Mouse (Mus musculus) heart, adult 2 months (tissue): ENCODE measurements at regions not wholly inside any gene's neighbourhood (a gene's known extent, or its start where the extent isn't known, plus 50 kb on each side); places are given as distances from the start of the nearest gene placed in this dataset.

Experiments
- CTCF ChIP-seq: fragments of 200-600 bp; IDR thresholded peaks from 2 replicates; pipeline ENCODE4 v1.8.1; 2022; ENCODE audit warnings: antibody characterized with exemption, mild to moderate bottlenecking, moderate library complexity
- EP300 ChIP-seq: fragments of 200-500 bp; IDR thresholded peaks from 2 replicates; pipeline ENCODE4 v1.6.1; 2011; ENCODE audit warnings: low read depth, low read length, control low read depth; ENCODE audit not compliant: insufficient read depth

DNA sequence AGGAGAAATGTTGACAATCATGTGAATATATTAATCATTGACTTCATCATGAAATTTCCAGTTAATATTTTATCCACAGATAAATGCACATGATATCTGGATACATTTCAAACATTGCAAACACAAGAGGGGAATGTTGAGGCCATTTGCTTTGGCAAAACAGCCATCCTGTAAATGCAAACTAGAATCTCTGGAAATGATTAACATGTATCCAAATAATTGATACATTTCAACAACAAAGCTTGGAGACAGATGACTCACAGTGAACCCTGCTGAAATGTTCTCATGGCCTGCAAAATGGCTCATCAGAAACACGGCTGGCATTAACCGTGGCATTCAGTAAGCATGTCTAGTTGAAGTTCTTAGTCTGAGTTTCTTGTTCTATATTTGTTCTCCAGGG lies 382.3 kb downstream of the Rfpl4b start:
- TF ChIP-seq CTCF (no peak), EP300 (no peak)
